In genomic region chr11:120150440-120151112, GRCm38 (mm10) we compare ENCODE assay signal across 8 mouse cellular contexts. TPM values are rescaled to one million over a fixed set of nuclear protein-coding genes. Genes with fewer than 3 reads are reported as not detected.
DNase-seq lines count a peak whose midpoint lies in the region; ATAC-seq and TF ChIP-seq lines count a peak whose summit lies in the region.

No protein-coding gene starts in this region.

- peak; percentile 40 for DNase-seq in gastrocnemius, adult 2 months
- DNase-seq in gastrocnemius, adult 18-20 months (ENCODE audit: low spot score) = no peak
- DNase-seq in embryo, embryonic 10.5 days (ENCODE audit: low spot score) = peak; percentile 67
- DNase-seq in heart, postnatal 4 days = peak; percentile 21
- DNase-seq in liver, embryonic 14.5 days (ENCODE audit: low read depth in 3 of 3, low spot score in 3 of 3) = peak in 1 of 3 experiments; percentile 33
- DNase-seq in naive thymus-derived CD4-positive, alpha-beta T cell, adult 2 months (ENCODE audit: low read depth) = peak; percentile 76
- no peak for DNase-seq in ovary, postnatal 10 days (ENCODE audit: low spot score)

- no peaks in the 10 kb centered on the region for H3K36me3 ChIP-seq in liver, embryonic 14.5 days (replicated peaks; ENCODE audit: control insufficient read depth, insufficient read depth, low read depth)

- ATAC-seq in CD4-positive, CD25-positive, alpha-beta regulatory T cell, adult 4 months = peak; percentile 34
- peak; percentile 55 for ATAC-seq in liver, embryonic 14.5 days (ENCODE audit: insufficient read depth)

- no peak for TF ChIP-seq EP300 in liver, embryonic 14.5 days (IDR thresholded peaks at IDR 0.05; ENCODE audit: low read depth)

- intact Hi-C loops in gastrocnemius, adult 2 months (cut with DNase I) = no loop called here

- H3K9me3 ChIP-seq in liver, embryonic 14.5 days (ENCODE audit: control insufficient read depth, low read length) = no peaks in the 10 kb centered on the region

- peak overlapping the region; percentile 88 for H3K9ac ChIP-seq in liver, embryonic 14.5 days (replicated peaks)

- peak overlapping the region; percentile 99 for H3K4me3 ChIP-seq in gastrocnemius, adult 2 months
- H3K4me3 ChIP-seq in liver, embryonic 14.5 days (ENCODE audit: insufficient read depth in 1 of 2, low read depth in 2 of 2, low read length in 2 of 2) = peak overlapping the region; percentile 79 to 85

- H3K27me3 ChIP-seq in liver, embryonic 14.5 days (ENCODE audit: control insufficient read depth, insufficient read depth, low read length) = no peaks in the 10 kb centered on the region

- H3K27ac ChIP-seq in gastrocnemius, adult 2 months = peak overlapping the region; percentile 93
- peak overlapping the region; percentile 70 for H3K27ac ChIP-seq in liver, embryonic 14.5 days

- WGBS in liver, embryonic 14.5 days (ENCODE audit: insufficient replicate concordance) = under 1% methylated on average over 44 of the region's 44 CpGs

- no peak for TF ChIP-seq CTCF in gastrocnemius, adult 2 months (IDR thresholded peaks at IDR 0.05)
- no peak for TF ChIP-seq CTCF in liver, embryonic 14.5 days (IDR thresholded peaks at IDR 0.05; ENCODE audit: low read depth)

- peak overlapping the region; percentile 94 for H3K4me2 ChIP-seq in liver, embryonic 14.5 days (ENCODE audit: low read depth)

- H3K4me1 ChIP-seq in liver, embryonic 14.5 days (replicated peaks; ENCODE audit: control insufficient read depth in 2 of 2, insufficient read depth in 2 of 2, low read length in 1 of 2) = peaks cover 14 to 18% of the 10 kb centered on the region in 2 experiments

RNA-seq across cellular contexts. Expression of gene Slc38a10, which starts 0.6 kb away (rescaled TPM):
- 10 to 100 TPM; 32.2 to 51.7 TPM for total RNA-seq in gastrocnemius, adult 2 months (2021)
- 10 to 100 TPM; 39.0 to 48.2 TPM for total RNA-seq in gastrocnemius, adult 18-20 months (2021)
- polyA plus RNA-seq in CD4-positive, CD25-positive, alpha-beta regulatory T cell, adult 4 months (2017; shearing (Covaris generic)) = 10 to 100 TPM; 34.8 to 49.2 TPM
- 100 to 1,000 TPM; 115 to 116 TPM for total RNA-seq in heart, postnatal 4 days (2021)
- 15.9 and 21.0 TPM in 2 replicates for polyA plus RNA-seq in liver, embryonic 14.5 days (2012; rRNA removed)
- polyA plus RNA-seq in liver, embryonic 14.5 days (2014; fragmentation: Nextera tagmentation; extraction: Ambion mirVana) = 21.8 and 23.3 TPM in 2 replicates

RNA-seq across cellular contexts. Expression of gene Ndufaf8, which starts 51.8 kb away (rescaled TPM):
- 10 to 100 TPM; 38.3 to 43.3 TPM for total RNA-seq in gastrocnemius, adult 2 months (2021)
- 10 to 100 TPM; 45.7 to 48.1 TPM for total RNA-seq in gastrocnemius, adult 18-20 months (2021)
- 10 to 100 TPM; 77.9 to 85.0 TPM for polyA plus RNA-seq in CD4-positive, CD25-positive, alpha-beta regulatory T cell, adult 4 months (2017; shearing (Covaris generic))
- total RNA-seq in heart, postnatal 4 days (2021) = 10 to 100 TPM; 51.6 to 63.0 TPM
- polyA plus RNA-seq in liver, embryonic 14.5 days (2012; rRNA removed) = 20.3 and 30.3 TPM in 2 replicates
- 52.9 and 57.5 TPM in 2 replicates for polyA plus RNA-seq in liver, embryonic 14.5 days (2014; fragmentation: Nextera tagmentation; extraction: Ambion mirVana)

RNA-seq across cellular contexts. Expression of gene Tepsin, which starts 52.0 kb away (rescaled TPM):
- total RNA-seq in gastrocnemius, adult 2 months (2021) = 1 to 10 TPM; 4.5 to 5.5 TPM
- 1 to 10 TPM; 4.1 to 4.9 TPM for total RNA-seq in gastrocnemius, adult 18-20 months (2021)
- 10 to 100 TPM in 1 of 2 experiments, 1 to 10 TPM in 1; 9.2 to 12.1 TPM for polyA plus RNA-seq in CD4-positive, CD25-positive, alpha-beta regulatory T cell, adult 4 months (2017; shearing (Covaris generic))
- total RNA-seq in heart, postnatal 4 days (2021) = 1 to 10 TPM; 8.7 to 9.7 TPM
- polyA plus RNA-seq in liver, embryonic 14.5 days (2012; rRNA removed) = 11.0 and 12.7 TPM in 2 replicates
- 4.2 and 4.4 TPM in 2 replicates for polyA plus RNA-seq in liver, embryonic 14.5 days (2014; fragmentation: Nextera tagmentation; extraction: Ambion mirVana)

Comparison
In these comparisons a context has a peak if more than half of its experiments do, and no peak if none do; other contexts are left out.
1. DNase-seq: peak in gastrocnemius, adult 2 months (single experiment), embryo, embryonic 10.5 days (single experiment), heart, postnatal 4 days (single experiment) and naive thymus-derived CD4-positive, alpha-beta T cell, adult 2 months (single experiment); none in gastrocnemius, adult 18-20 months (single experiment) and ovary, postnatal 10 days (single experiment).